8 mouse cellular contexts compared by ENCODE assay signal in genomic region chr12:25415232-25415631, GRCm38 (mm10).
A peak's percentile ranks its signal among the peaks of the same experiment; 100 is the strongest.
DNase-seq lines count a peak whose midpoint lies in the region; TF ChIP-seq lines count a peak whose summit lies in the region.

No protein-coding gene starts in this region.

- H3K79me2 ChIP-seq in MEL (ENCODE audit: control insufficient read depth, insufficient read depth, low read length, poor library complexity) = no peaks in the 10 kb centered on the region

- peak; percentile 42 for TF ChIP-seq RAD21 in MEL (IDR thresholded peaks at IDR 0.05; ENCODE audit: low read depth, low read length)

- TF ChIP-seq CTCF in left cerebral cortex, adult 2 months (IDR thresholded peaks at IDR 0.05) = peak; percentile 42
- TF ChIP-seq CTCF in MEL (IDR thresholded peaks at IDR 0.05 in 2 of 3, conservative IDR thresholded peaks at IDR 0.05 in 1 of 3; ENCODE audit: control insufficient read depth in 1 of 3, insufficient read depth in 1 of 3, low read depth in 2 of 3, low read length in 3 of 3, poor library complexity in 1 of 3, severe bottlenecking in 1 of 3) = peak in 2 of 3 experiments; percentile 43 to 46; a peak in 4 of 6 replicates

- H3K4me1 ChIP-seq in MEL (ENCODE audit: control insufficient read depth in 1 of 2, insufficient read depth in 2 of 2, low read length in 2 of 2) = no peaks in the 10 kb centered on the region
- H3K4me1 ChIP-seq in embryonic facial prominence, embryonic 10.5 days = peaks cover 21% of the 10 kb centered on the region
- peaks cover 18% of the 10 kb centered on the region for H3K4me1 ChIP-seq in limb, embryonic 10.5 days

- H3K27ac ChIP-seq in left cerebral cortex, adult 2 months = no peak overlapping the region
- no peak overlapping the region for H3K27ac ChIP-seq in MEL (ENCODE audit: control insufficient read depth, low read depth, low read length)
- no peak overlapping the region for H3K27ac ChIP-seq in embryonic facial prominence, embryonic 10.5 days (replicated peaks)
- no peak overlapping the region for H3K27ac ChIP-seq in limb, embryonic 10.5 days

- no peak overlapping the region for H3K9ac ChIP-seq in MEL (ENCODE audit: control insufficient read depth, low read depth, low read length, poor library complexity, severe bottlenecking)

- no peak for TF ChIP-seq POLR2A in MEL (IDR thresholded peaks at IDR 0.05; ENCODE audit: control insufficient read depth in 1 of 2, insufficient read depth in 1 of 2, low read depth in 1 of 2, low read length in 2 of 2, poor library complexity in 1 of 2)

- intact Hi-C loops in left cerebral cortex, adult 2 months (cut with DNase I) = loop anchor here (2.0 kb wide), 1 partner anchor 322 kb away; no protein-coding TSS in a partner anchor
- intact Hi-C loops in gastrocnemius, postnatal 36 days (cut with DNase I) = loop anchor here (2.0 kb wide), 1 partner anchor 322 kb away; no protein-coding TSS in a partner anchor

- no peak for DNase-seq in left cerebral cortex, adult 2 months (ENCODE audit: extremely low spot score in 1 of 2, low spot score in 2 of 2)
- DNase-seq in left cerebral cortex, adult 8-10 months (ENCODE audit: low spot score in 2 of 2) = no peak
- DNase-seq in MEL (ENCODE audit: low read depth, low spot score) = peak; percentile 14
- peak; percentile 58 for DNase-seq in embryonic facial prominence, embryonic 10.5 days (ENCODE audit: low spot score)
- DNase-seq in limb, embryonic 10.5 days (ENCODE audit: low spot score) = peak; percentile 59
- peak; percentile 14 to 57 for DNase-seq in spleen, postnatal 14 days (ENCODE audit: low spot score in 2 of 2)
- no peak for DNase-seq in gastrocnemius, postnatal 36 days
- no peak for DNase-seq in layer of hippocampus, adult 9-11 months

- H3K27me3 ChIP-seq in MEL (ENCODE audit: control insufficient read depth in 1 of 2, insufficient read depth in 2 of 2, low read length in 2 of 2) = no peaks in the 10 kb centered on the region
- H3K27me3 ChIP-seq in embryonic facial prominence, embryonic 10.5 days (replicated peaks; ENCODE audit: low read depth, poor library complexity, severe bottlenecking) = no peaks in the 10 kb centered on the region
- H3K27me3 ChIP-seq in limb, embryonic 10.5 days (ENCODE audit: low read depth, poor library complexity, severe bottlenecking) = no peaks in the 10 kb centered on the region

- H3K9me3 ChIP-seq in MEL (replicated peaks; ENCODE audit: insufficient read depth, low read length) = no peaks in the 10 kb centered on the region
- peaks cover 6% of the 10 kb centered on the region; the same call in 1 of the 2 replicates for H3K9me3 ChIP-seq in embryonic facial prominence, embryonic 10.5 days
- H3K9me3 ChIP-seq in limb, embryonic 10.5 days (replicated peaks) = no peaks in the 10 kb centered on the region

- H3K36me3 ChIP-seq in MEL (ENCODE audit: control insufficient read depth in 1 of 2, insufficient read depth in 2 of 2, low read length in 2 of 2) = no peaks in the 10 kb centered on the region
- 0 out of 2 replicates have a peak, but pooled peaks cover 3% of the 10 kb centered on the region for H3K36me3 ChIP-seq in embryonic facial prominence, embryonic 10.5 days (replicated peaks)
- no peaks in the 10 kb centered on the region for H3K36me3 ChIP-seq in limb, embryonic 10.5 days

- no peak overlapping the region for H3K4me3 ChIP-seq in left cerebral cortex, adult 2 months
- no peak overlapping the region for H3K4me3 ChIP-seq in MEL (ENCODE audit: control insufficient read depth in 1 of 2, insufficient read depth in 1 of 2, low read depth in 2 of 2, low read length in 2 of 2)
- no peak overlapping the region for H3K4me3 ChIP-seq in embryonic facial prominence, embryonic 10.5 days
- no peak overlapping the region for H3K4me3 ChIP-seq in limb, embryonic 10.5 days

- WGBS in embryonic facial prominence, embryonic 10.5 days = 18% methylated on average over 2 of the region's 2 CpGs
- 45% methylated on average over 2 of the region's 2 CpGs for WGBS in limb, embryonic 10.5 days

- no peak for TF ChIP-seq EP300 in MEL (IDR thresholded peaks at IDR 0.05; ENCODE audit: low read depth in 1 of 2, low read length in 2 of 2)

TF ChIP-seq in MEL, 35 proteins besides CTCF, POLR2A, EP300 and RAD21:
- TF ChIP-seq E2F4 (IDR thresholded peaks at IDR 0.05; ENCODE audit: borderline replicate concordance, low read depth, low read length) (no peak), POLR2AphosphoS2 (IDR thresholded peaks at IDR 0.05; ENCODE audit: low read length) (no peak), ZKSCAN1 (IDR thresholded peaks at IDR 0.05; ENCODE audit: low read depth, low read length) (no peak), TCF12 (IDR thresholded peaks at IDR 0.05; ENCODE audit: low read depth, low read length) (no peak), SMC3 (IDR thresholded peaks at IDR 0.05; ENCODE audit: low read depth, low read length) (peak; percentile 71), ZNF384 (IDR thresholded peaks at IDR 0.05; ENCODE audit: low read depth, low read length) (no peak), NELFE (IDR thresholded peaks at IDR 0.05; ENCODE audit: low read depth, low read length) (no peak), ZC3H11A (IDR thresholded peaks at IDR 0.05; ENCODE audit: low read depth, low read length) (peak; percentile 22; the same call in 1 of the 2 replicates), SIN3A (IDR thresholded peaks at IDR 0.05; ENCODE audit: low read length) (no peak), KAT2A (conservative IDR thresholded peaks at IDR 0.05; ENCODE audit: low read depth, low read length) (no peak), GATA1 (IDR thresholded peaks at IDR 0.05; ENCODE audit: low read depth, low read length) (no peak), BHLHE40 (IDR thresholded peaks at IDR 0.05; ENCODE audit: borderline replicate concordance, low read depth, low read length) (no peak), MAX (IDR thresholded peaks at IDR 0.05; ENCODE audit: low read length) (no peak), ELF1 (IDR thresholded peaks at IDR 0.05; ENCODE audit: low read depth, low read length) (no peak), MAFK (IDR thresholded peaks at IDR 0.05; ENCODE audit: borderline replicate concordance, low read depth, low read length) (no peak)

Comparison
In these comparisons a context has a peak if more than half of its experiments do, and no peak if none do; other contexts are left out.
1. DNase-seq: peak in MEL (single experiment), embryonic facial prominence, embryonic 10.5 days (single experiment), limb, embryonic 10.5 days (single experiment) and spleen, postnatal 14 days (2 of 2); none in left cerebral cortex, adult 2 months (0 of 2), left cerebral cortex, adult 8-10 months (0 of 2), gastrocnemius, postnatal 36 days (0 of 2) and layer of hippocampus, adult 9-11 months (single experiment).